Mouse (Mus musculus) heart, embryonic 14.5 days (tissue): ENCODE measurements at regions not wholly inside any gene's neighbourhood (a gene's known extent, or its start where the extent isn't known, plus 50 kb on each side); places are given as distances from the start of the nearest gene placed in this dataset.

Source experiments
- ATAC-seq: fragments of 200-750 bp; cut with Nextera tagmentation; 2 replicates; pipeline ENCODE4 v1.8.0; 2017; ENCODE audit warnings: low read depth, moderate TSS enrichment; ENCODE audit not compliant: insufficient number of reproducible peaks, insufficient read depth, low FRiP score
- H3K27ac ChIP-seq, 2 experiments: fragments of 200-500 bp in 1 of 2; fragments of 300-500 bp in 1 of 2; sonication (generic) in 1 of 2; replicated peaks in 1 of 2; 2 replicates each; pipeline ENCODE4 v1.5.1; 2012 to 2014; ENCODE audit warnings: low read depth in 2 of 2, low read length in 2 of 2, control low read depth in 1 of 2, mild to moderate bottlenecking in 1 of 2, mixed read lengths in 1 of 2; ENCODE audit not compliant: control insufficient read depth in 1 of 2, insufficient read depth in 1 of 2
- H3K27me3 ChIP-seq: fragments of 300-500 bp; sonication (generic); 2 replicates; pipeline ENCODE4 v1.6.1; 2014; ENCODE audit warnings: mild to moderate bottlenecking, low read length, control low read depth; ENCODE audit not compliant: control insufficient read depth, insufficient read depth
- H3K36me3 ChIP-seq: fragments of 300-500 bp; sonication (generic); 2 replicates; pipeline ENCODE4 v1.6.1; 2014; ENCODE audit warnings: mild to moderate bottlenecking, control low read depth, low read length, mixed read lengths; ENCODE audit not compliant: control insufficient read depth, insufficient read depth
- H3K4me1 ChIP-seq, 2 experiments: fragments of 200-500 bp in 1 of 2; fragments of 300-500 bp in 1 of 2; sonication (generic) in 1 of 2; 2 replicates each; pipeline ENCODE4 v1.6.1; 2012 to 2014; ENCODE audit warnings: low read length in 2 of 2, control low read depth in 1 of 2, mixed read lengths in 1 of 2; ENCODE audit not compliant: control insufficient read depth in 2 of 2, insufficient read depth in 2 of 2
- H3K4me2 ChIP-seq: fragments of 300-500 bp; sonication (generic); 2 replicates; pipeline ENCODE4 v1.6.1; 2014; ENCODE audit warnings: mild to moderate bottlenecking, low read length
- H3K4me3 ChIP-seq, 2 experiments: fragments of 200-500 bp in 1 of 2; fragments of 300-500 bp in 1 of 2; sonication (generic) in 1 of 2; 2 replicates each; pipeline ENCODE4 v1.5.1; 2012 to 2014; ENCODE audit warnings: low read length in 2 of 2, mild to moderate bottlenecking in 2 of 2, control low read depth in 1 of 2, low read depth in 1 of 2, moderate library complexity in 1 of 2; ENCODE audit not compliant: control insufficient read depth in 1 of 2, insufficient read depth in 1 of 2
- H3K9ac ChIP-seq: fragments of 300-500 bp; sonication (generic); 2 replicates; pipeline ENCODE4 v1.6.1; 2014; ENCODE audit warnings: mild to moderate bottlenecking, low read length
- H3K9me3 ChIP-seq: fragments of 300-500 bp; sonication (generic); 2 replicates; pipeline ENCODE4 v1.6.1; 2016; ENCODE audit warnings: low read length, control low read depth; ENCODE audit not compliant: control insufficient read depth
- WGBS: fragments of 180-500 bp; shearing (Covaris S2); extraction: QIAGEN DNeasy Blood & Tissue Kit; methylation state at CpG from one replicate; pipeline ENCODE4 v1.1.7; 2014; 5-methylcytosine and 5-hydroxymethylcytosine counted together

DNA sequence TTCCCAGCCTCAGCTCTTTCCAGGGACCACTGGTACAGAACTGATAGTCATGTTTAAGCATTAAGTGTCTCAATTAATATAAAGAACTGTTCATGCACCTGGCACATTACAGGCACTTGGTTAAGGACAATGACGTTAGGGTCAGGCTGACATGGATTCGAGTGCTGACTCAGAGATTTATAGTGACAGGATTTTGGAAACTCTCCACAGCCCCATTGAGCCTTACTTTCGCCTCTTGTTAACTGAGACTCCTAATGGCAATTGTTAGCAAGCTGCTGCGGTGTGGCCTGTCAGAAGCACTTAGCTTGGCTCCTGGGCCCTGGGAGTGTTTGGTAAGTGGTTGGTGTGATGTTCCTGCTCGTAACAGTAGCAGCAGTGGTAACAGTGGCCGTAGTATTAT is 644.4 kb downstream of the Dhx35 start:
- H3K27me3 ChIP-seq, result no peaks in the 10 kb centered on the region
- H3K9me3 ChIP-seq, result peaks cover 3% of the 10 kb centered on the region; the same call in 1 of the 2 replicates
- no peaks in the 10 kb centered on the region for H3K36me3 ChIP-seq
- H3K27ac ChIP-seq, result no peak overlapping the region
- ATAC-seq, result no peak
- no peak overlapping the region for H3K4me2 ChIP-seq
- WGBS, result 84% methylated on average over 6 of the region's 6 CpGs
- H3K4me3 ChIP-seq, result no peak overlapping the region
- no peaks in the 10 kb centered on the region for H3K4me1 ChIP-seq
- H3K9ac ChIP-seq, result no peak overlapping the region

DNA sequence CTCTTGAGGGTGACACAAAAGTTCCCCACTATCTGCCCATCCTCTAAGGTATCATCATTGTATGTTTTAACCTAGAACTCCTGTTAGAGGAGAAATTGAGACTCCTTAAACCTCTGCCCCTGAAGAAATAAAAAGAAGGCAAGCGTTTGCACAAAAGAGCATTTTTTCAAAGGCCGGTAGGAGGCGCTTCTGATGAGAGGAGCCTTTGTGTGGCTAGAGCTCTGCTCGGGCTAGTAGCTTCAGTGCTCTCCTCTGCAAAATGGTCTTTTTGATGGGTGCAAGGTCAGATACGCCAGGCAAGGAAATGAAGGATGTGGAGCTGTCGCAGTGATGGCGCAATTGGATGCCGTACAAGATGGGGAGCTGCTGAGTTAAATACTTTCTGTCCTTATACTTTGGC is 649.0 kb downstream of the Dhx35 start:
- Histone ChIP-seq H3K4me2 (no peak overlapping the region), H3K27me3 (no peaks in the 10 kb centered on the region), H3K9me3 (no peaks in the 10 kb centered on the region), H3K4me1 (no peaks in the 10 kb centered on the region), H3K27ac (no peak overlapping the region), H3K9ac (no peak overlapping the region), H3K4me3 (no peak overlapping the region), H3K36me3 (no peaks in the 10 kb centered on the region)
- 31% methylated on average over 8 of the region's 8 CpGs for WGBS
- no peak for ATAC-seq

DNA sequence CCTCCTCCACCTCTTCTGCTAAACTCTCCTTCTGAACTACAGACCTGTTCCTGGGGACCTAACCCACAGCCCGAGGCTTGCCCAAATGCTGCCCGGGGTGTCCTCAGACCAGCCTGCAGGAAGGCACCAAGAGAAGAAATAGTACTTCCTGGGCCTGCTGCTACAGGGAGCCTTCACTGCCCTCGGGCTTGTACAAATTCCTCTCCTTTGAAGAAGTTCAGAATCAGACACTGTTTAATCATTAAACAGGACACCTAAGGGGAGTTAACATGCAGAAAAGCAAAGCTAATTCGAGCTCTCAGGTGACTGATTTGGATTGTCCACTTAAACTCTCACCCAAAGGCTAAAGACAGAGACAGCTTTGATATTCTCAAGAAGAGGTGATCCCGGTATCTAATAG is 651.8 kb downstream of the Dhx35 start:
- no peak overlapping the region for H3K4me2 ChIP-seq
- H3K27ac ChIP-seq, result no peak overlapping the region
- no peaks in the 10 kb centered on the region for H3K9me3 ChIP-seq
- no peaks in the 10 kb centered on the region for H3K4me1 ChIP-seq
- no peak overlapping the region for H3K4me3 ChIP-seq
- H3K36me3 ChIP-seq, result no peaks in the 10 kb centered on the region
- no peaks in the 10 kb centered on the region for H3K27me3 ChIP-seq
- WGBS, result 73% methylated on average over 5 of the region's 5 CpGs
- ATAC-seq, result no peak
- no peak overlapping the region for H3K9ac ChIP-seq

GRCm38 (mm10) chr2:159446886-159447285 is 652.3 kb downstream of the Dhx35 start:
- Histone ChIP-seq H3K4me1 (no peaks in the 10 kb centered on the region), H3K4me2 (no peak overlapping the region), H3K4me3 (no peak overlapping the region), H3K27ac (no peak overlapping the region), H3K9ac (no peak overlapping the region), H3K27me3 (no peaks in the 10 kb centered on the region), H3K36me3 (no peaks in the 10 kb centered on the region), H3K9me3 (no peaks in the 10 kb centered on the region)
- 64% methylated on average over 5 of the region's 5 CpGs for WGBS
- ATAC-seq, result no peak

- Histone ChIP-seq H3K9me3 (no peaks in the 10 kb centered on the region), H3K27ac (no peak overlapping the region), H3K4me2 (no peak overlapping the region), H3K9ac (no peak overlapping the region), H3K4me3 (no peak overlapping the region), H3K27me3 (no peaks in the 10 kb centered on the region), H3K4me1 (no peaks in the 10 kb centered on the region), H3K36me3 (no peaks in the 10 kb centered on the region)
- 89% methylated on average over 5 of the region's 5 CpGs for WGBS
- ATAC-seq, result no peak
Observed at GRCm38 (mm10) chr2:159448976-159449375, 654.4 kb downstream of the Dhx35 start.

DNA sequence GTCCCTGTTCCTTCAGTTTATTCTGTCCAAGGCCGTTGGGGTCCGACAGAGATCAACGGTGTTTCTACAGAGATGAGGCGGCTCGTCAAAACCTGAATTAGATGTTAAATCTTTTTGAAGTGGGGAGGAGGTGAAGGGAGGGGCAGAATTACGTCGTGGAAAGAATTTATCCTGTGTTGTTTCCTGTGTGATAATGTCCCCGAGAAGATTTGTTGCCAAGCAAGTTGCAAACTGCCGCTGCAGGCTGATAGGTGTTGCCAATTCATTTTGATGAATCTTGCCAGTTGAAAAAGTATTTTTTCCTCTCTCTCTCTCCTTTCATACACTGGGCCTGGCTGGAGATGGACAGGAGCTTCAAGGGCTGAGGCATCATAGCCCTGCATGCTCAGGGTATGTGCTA is 656.8 kb downstream of the Dhx35 start:
- Histone ChIP-seq H3K36me3 (no peaks in the 10 kb centered on the region), H3K4me3 (no peak overlapping the region), H3K4me2 (no peak overlapping the region), H3K9ac (no peak overlapping the region), H3K9me3 (no peaks in the 10 kb centered on the region), H3K27ac (no peak overlapping the region), H3K4me1 (no peaks in the 10 kb centered on the region), H3K27me3 (no peaks in the 10 kb centered on the region)
- ATAC-seq, result no peak
- 57% methylated on average over 9 of the region's 9 CpGs for WGBS

GRCm38 (mm10) chr2:159481399-159482080 is 686.9 kb downstream of the Dhx35 start:
- no peaks in the 10 kb centered on the region for H3K36me3 ChIP-seq
- 73% methylated on average over 6 of the region's 6 CpGs for WGBS
- H3K27me3 ChIP-seq, result no peaks in the 10 kb centered on the region
- H3K27ac ChIP-seq, result no peak overlapping the region
- H3K4me1 ChIP-seq, result no peaks in the 10 kb centered on the region
- H3K9me3 ChIP-seq, result no peaks in the 10 kb centered on the region
- no peak for ATAC-seq
- H3K4me2 ChIP-seq, result no peak overlapping the region
- no peak overlapping the region for H3K4me3 ChIP-seq
- no peak overlapping the region for H3K9ac ChIP-seq

DNA sequence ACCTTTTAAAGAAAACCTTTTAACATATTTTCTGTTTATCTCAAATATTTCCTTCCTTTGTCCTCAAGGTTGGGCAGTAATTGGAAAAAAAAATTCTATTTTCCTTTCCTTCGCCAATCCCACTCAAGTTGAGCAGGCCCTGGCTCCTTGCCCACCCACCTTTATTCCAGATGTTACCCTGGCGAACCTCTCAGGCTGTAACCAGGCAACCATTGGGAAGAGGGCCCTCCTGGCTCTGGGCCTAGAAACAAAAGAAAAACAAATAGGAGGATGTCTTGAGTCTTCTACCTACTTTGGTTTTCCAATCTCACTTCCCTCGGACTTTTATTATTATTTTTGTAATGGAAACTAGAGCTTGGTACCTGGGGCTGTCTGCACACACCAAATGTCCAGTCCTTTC is 696.5 kb downstream of the Dhx35 start:
- H3K36me3 ChIP-seq, result no peaks in the 10 kb centered on the region
- WGBS, result 36% methylated on average over 3 of the region's 3 CpGs
- no peaks in the 10 kb centered on the region for H3K27me3 ChIP-seq
- no peak overlapping the region for H3K4me2 ChIP-seq
- no peak overlapping the region for H3K27ac ChIP-seq
- no peak overlapping the region for H3K4me3 ChIP-seq
- H3K9ac ChIP-seq, result no peak overlapping the region
- no peaks in the 10 kb centered on the region for H3K4me1 ChIP-seq
- no peaks in the 10 kb centered on the region for H3K9me3 ChIP-seq
- ATAC-seq, result no peak
